Mouse (Mus musculus): ENCODE results near the gene Slc3a2. TPM values are rescaled to one million over a fixed set of nuclear protein-coding genes. Genes with fewer than 3 reads are reported as not detected.

Slc3a2 gene
- polyA plus RNA-seq, 1 experiment from 2014 or later = 91.8 TPM

DNA sequence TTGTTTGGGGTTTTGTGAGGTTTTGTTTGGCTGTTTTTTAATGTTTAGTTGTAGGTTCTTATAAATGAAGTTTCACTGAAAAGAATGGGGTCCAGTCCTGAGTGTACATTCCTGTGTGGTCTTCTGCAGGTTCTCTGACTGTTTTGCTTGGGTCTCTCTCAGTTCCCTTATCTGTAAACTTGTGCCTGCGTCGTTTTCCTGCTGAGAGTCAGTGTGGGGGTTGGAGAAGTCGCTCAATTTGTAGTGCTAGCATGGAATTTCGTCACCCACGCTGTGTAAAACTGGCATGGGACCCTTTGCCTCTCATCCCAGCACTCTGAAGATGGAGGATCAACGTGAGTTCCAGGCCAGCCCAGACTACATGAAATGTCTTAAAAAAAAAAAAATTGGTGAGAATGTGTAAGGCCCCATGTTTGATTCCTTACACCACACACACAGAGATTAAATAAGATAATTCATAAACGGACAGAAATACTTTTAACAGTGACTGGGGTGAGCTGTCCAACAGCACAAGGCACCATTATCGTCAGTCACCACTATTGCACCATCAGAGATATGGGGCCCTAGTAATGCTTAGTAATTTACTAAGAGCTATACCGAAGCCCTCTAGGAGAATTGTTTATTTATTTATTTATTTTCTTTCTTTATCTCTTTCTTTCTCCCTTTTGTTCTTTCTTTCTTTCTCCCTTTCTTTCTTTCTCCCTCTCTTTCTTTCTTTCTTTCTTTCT, 49.7 kb downstream of the Slc3a2 start:
- DNase-seq (ENCODE audit: low spot score) (no peak), ATAC-seq (no peak)
- no peaks in the 10 kb centered on the region for H3K9me3 ChIP-seq (ENCODE audit: low read length)
- H3K4me3 ChIP-seq (ENCODE audit: low read depth, low read length) = no peak overlapping the region
- WGBS = 30% methylated on average over 9 of the region's 9 CpGs
- TF ChIP-seq EP300 (IDR thresholded peaks at IDR 0.05) (no peak), CTCF (IDR thresholded peaks at IDR 0.05) (no peak)
- H3K27ac ChIP-seq (ENCODE audit: low read length) = no peak overlapping the region
- H3K36me3 ChIP-seq (ENCODE audit: insufficient read depth, low read length) = no peaks in the 10 kb centered on the region
- H3K27me3 ChIP-seq (replicated peaks; ENCODE audit: insufficient read depth, low read length) = no peaks in the 10 kb centered on the region
- H3K4me2 ChIP-seq (replicated peaks; ENCODE audit: low read depth, low read length) = no peak overlapping the region
- no peaks in the 10 kb centered on the region for H3K4me1 ChIP-seq (ENCODE audit: insufficient read depth, low read depth, low read length)
- no peak overlapping the region for H3K9ac ChIP-seq (replicated peaks; ENCODE audit: low read depth)

DNA sequence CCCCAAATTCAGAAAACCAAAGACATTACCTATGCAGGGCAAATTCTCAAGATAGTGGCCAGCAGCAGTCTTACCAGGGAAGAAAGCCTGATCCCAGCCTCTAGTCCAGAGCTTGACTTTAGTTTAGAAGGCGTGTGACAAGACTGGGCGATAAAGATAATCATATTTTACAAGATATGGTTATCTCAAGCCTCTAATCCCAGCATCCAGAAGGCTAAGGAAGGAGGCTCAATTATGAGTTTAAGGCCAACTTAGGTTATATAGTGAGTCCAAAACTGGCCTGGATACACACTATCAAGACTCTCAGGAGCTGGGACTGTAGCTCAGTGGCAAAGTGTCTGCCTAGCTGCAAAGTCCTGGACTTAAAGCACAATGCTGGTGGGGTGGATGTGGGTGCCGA, 50.3 kb downstream of the Slc3a2 start:
- no peaks in the 10 kb centered on the region for H3K36me3 ChIP-seq (ENCODE audit: insufficient read depth, low read length)
- 87% methylated on average over 3 of the region's 3 CpGs for WGBS

DNA sequence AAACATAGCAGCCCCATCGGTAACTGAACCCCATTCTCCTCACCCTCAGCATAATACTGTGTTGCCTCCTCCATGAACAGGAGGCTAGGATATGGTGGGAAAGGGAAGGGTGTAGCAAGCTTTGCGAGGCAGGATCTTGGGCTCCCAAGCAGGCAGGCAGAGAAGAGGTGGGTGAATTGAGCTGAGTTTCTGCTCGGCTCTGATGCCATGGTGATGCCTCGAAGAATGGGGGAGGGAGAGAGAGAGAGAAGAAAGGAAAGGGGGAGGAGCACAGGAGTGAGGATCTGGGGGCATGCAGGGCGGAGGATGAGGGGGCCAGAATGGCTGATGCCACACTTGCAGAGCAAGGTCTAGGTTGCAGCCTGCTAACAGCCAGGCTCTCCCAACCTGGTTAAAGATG, 57.4 kb downstream of the Slc3a2 start:
- TF ChIP-seq CTCF (IDR thresholded peaks at IDR 0.05) (no peak), EP300 (IDR thresholded peaks at IDR 0.05) (no peak)
- Histone ChIP-seq H3K27me3 (replicated peaks; ENCODE audit: insufficient read depth, low read length) (no peaks in the 10 kb centered on the region), H3K27ac (ENCODE audit: low read length) (no peak overlapping the region), H3K4me1 (ENCODE audit: insufficient read depth, low read depth, low read length) (0 out of 2 replicates have a peak, but pooled peaks cover 4% of the 10 kb centered on the region), H3K9ac (replicated peaks; ENCODE audit: low read depth) (no peak overlapping the region), H3K4me3 (ENCODE audit: low read depth, low read length) (no peak overlapping the region), H3K36me3 (ENCODE audit: insufficient read depth, low read length) (no peaks in the 10 kb centered on the region), H3K9me3 (ENCODE audit: low read length) (no peaks in the 10 kb centered on the region), H3K4me2 (replicated peaks; ENCODE audit: low read depth, low read length) (no peak overlapping the region)
- WGBS = 71% methylated on average over 5 of the region's 5 CpGs
- ATAC-seq = no peak
- DNase-seq (ENCODE audit: low spot score) = no peak

More for the DNA sequence above, 50.3 kb downstream of the Slc3a2 start:
- no peak for TF ChIP-seq CTCF (IDR thresholded peaks at IDR 0.05)
- no peak for TF ChIP-seq EP300 (IDR thresholded peaks at IDR 0.05)
- no peaks in the 10 kb centered on the region for H3K27me3 ChIP-seq (replicated peaks; ENCODE audit: insufficient read depth, low read length)
- H3K27ac ChIP-seq (ENCODE audit: low read length) = no peak overlapping the region
- DNase-seq (ENCODE audit: low spot score) (no peak), ATAC-seq (no peak)
- H3K9ac ChIP-seq (replicated peaks; ENCODE audit: low read depth) = no peak overlapping the region
- no peak overlapping the region for H3K4me3 ChIP-seq (ENCODE audit: low read depth, low read length)
- no peaks in the 10 kb centered on the region for H3K9me3 ChIP-seq (ENCODE audit: low read length)
- H3K4me2 ChIP-seq (replicated peaks; ENCODE audit: low read depth, low read length) = no peak overlapping the region
- no peaks in the 10 kb centered on the region for H3K4me1 ChIP-seq (ENCODE audit: insufficient read depth, low read depth, low read length)

DNA sequence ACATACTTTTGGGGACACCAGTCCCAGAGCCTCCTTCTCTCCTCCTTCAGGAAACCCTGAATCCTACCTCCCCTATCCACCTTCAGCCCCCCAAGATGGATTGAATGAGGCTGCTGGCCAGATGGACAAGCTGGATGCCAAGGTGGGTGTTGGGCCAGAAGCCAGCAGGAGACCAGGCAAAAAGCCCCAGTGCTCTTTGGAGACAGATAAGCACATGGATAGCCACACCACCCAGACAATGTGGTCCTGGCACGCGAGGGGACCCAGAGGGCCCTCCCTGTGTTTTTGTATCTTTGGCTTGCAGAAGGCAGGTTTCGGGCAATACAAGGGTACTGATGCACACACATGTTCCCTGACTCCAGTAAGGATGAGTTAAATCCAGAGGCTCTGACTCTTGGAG, 58.3 kb downstream of the Slc3a2 start:
- H3K9me3 ChIP-seq (ENCODE audit: low read length) = no peaks in the 10 kb centered on the region
- 92% methylated on average over 3 of the region's 3 CpGs for WGBS
- H3K4me3 ChIP-seq (ENCODE audit: low read depth, low read length) = no peak overlapping the region
- H3K4me1 ChIP-seq (ENCODE audit: insufficient read depth, low read depth, low read length) = 0 out of 2 replicates have a peak, but pooled peaks cover 4% of the 10 kb centered on the region
- DNase-seq (ENCODE audit: low spot score) = no peak
- TF ChIP-seq EP300 (IDR thresholded peaks at IDR 0.05) = no peak
- TF ChIP-seq CTCF (IDR thresholded peaks at IDR 0.05) = no peak
- H3K27ac ChIP-seq (ENCODE audit: low read length) = no peak overlapping the region
- H3K4me2 ChIP-seq (replicated peaks; ENCODE audit: low read depth, low read length) = no peak overlapping the region
- ATAC-seq = no peak
- H3K9ac ChIP-seq (replicated peaks; ENCODE audit: low read depth) = no peak overlapping the region
- H3K36me3 ChIP-seq (ENCODE audit: insufficient read depth, low read length) = no peaks in the 10 kb centered on the region
- H3K27me3 ChIP-seq (replicated peaks; ENCODE audit: insufficient read depth, low read length) = no peaks in the 10 kb centered on the region

DNA sequence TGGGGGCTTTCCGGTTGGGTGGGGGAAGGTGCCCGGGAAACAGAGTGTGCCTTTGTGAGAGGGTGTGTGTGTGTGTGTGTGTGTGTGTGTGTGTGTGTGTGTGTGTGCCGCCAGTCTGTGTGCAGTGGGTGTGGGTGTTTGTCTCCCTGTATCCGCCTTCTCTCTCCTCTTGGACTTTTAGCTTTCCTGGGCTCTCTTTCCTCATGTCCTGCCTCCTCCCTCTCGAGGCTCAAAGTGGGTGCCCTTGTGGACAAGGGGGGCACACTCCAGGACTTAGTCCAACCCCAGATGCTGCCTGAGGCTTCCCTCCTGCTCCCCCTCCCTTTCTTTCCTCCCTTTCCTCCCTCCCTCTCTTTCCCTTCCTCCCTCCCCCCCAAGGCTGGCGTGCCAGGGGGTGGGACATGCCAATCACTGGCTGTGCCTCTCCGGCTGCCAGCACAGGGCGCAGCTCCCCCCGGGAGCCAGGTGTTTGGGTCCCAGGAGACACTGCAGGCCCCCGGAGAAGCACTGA, 59.2 kb downstream of the Slc3a2 start:
- 25% methylated on average over 9 of the region's 10 CpGs for WGBS
- ATAC-seq = peak; percentile 34; the same call in 1 of the 2 replicates
- Histone ChIP-seq H3K4me2 (replicated peaks; ENCODE audit: low read depth, low read length) (peak overlapping the region; percentile 33; the same call in 1 of the 2 replicates), H3K27ac (ENCODE audit: low read length) (no peak overlapping the region), H3K9ac (replicated peaks; ENCODE audit: low read depth) (no peak overlapping the region), H3K4me3 (ENCODE audit: low read depth, low read length) (no peak overlapping the region), H3K27me3 (replicated peaks; ENCODE audit: insufficient read depth, low read length) (no peaks in the 10 kb centered on the region), H3K9me3 (ENCODE audit: low read length) (no peaks in the 10 kb centered on the region), H3K36me3 (ENCODE audit: insufficient read depth, low read length) (no peaks in the 10 kb centered on the region), H3K4me1 (ENCODE audit: insufficient read depth, low read depth, low read length) (0 out of 2 replicates have a peak, but pooled peaks cover 4% of the 10 kb centered on the region)
- TF ChIP-seq EP300 (IDR thresholded peaks at IDR 0.05) (no peak), CTCF (IDR thresholded peaks at IDR 0.05) (no peak)
- peak; percentile 21 for DNase-seq (ENCODE audit: low spot score)

DNA sequence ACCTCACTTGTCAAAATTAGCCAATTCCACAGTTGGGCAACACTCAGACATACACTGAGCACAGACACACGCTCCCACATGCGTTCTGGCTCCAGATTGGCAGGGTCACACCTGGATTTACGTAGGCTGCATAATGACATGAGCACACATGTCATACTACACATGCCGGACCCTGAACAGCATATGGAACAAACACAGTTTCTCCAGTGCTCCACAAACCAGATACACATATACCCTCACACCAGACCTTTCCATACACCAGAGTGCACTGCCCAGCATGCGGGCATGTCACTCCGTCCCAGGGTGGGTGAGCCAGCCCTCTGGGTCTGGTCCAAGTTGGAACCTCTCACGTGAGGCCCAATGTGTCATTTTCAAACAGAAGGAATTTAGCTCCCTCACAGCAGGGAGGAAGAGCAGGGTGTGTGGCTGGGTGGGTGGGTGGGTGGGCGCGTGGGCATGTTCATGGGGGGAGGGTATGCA, 59.8 kb downstream of the Slc3a2 start, which contains the start of gene Chrm1:
Chrm1 (plus strand) TSS at position 430 of the 480 bp plus-strand sequence.
- H3K27me3 ChIP-seq (replicated peaks; ENCODE audit: insufficient read depth, low read length) = no peaks in the 10 kb centered on the region
- peak within 1 kb of the TSS; percentile 87; the same call in 1 of the 2 replicates for H3K4me2 ChIP-seq (replicated peaks; ENCODE audit: low read depth, low read length)
- 0 out of 2 replicates have a peak, but pooled peaks cover 4% of the 10 kb centered on the region for H3K4me1 ChIP-seq (ENCODE audit: insufficient read depth, low read depth, low read length)
- no peak within 1 kb of the TSS for H3K9ac ChIP-seq (replicated peaks; ENCODE audit: low read depth)
- H3K4me3 ChIP-seq (ENCODE audit: low read depth, low read length) = no peak within 1 kb of the TSS
- H3K9me3 ChIP-seq (ENCODE audit: low read length) = no peaks in the 10 kb centered on the region
- 54% methylated on average over 9 of the region's 9 CpGs for WGBS
- no peaks in the 10 kb centered on the region for H3K36me3 ChIP-seq (ENCODE audit: insufficient read depth, low read length)
- no peak within 1 kb of the TSS for H3K27ac ChIP-seq (ENCODE audit: low read length)
- TF ChIP-seq EP300 (IDR thresholded peaks at IDR 0.05) (no peak), CTCF (IDR thresholded peaks at IDR 0.05) (no peak)
- DNase-seq (ENCODE audit: low spot score) (no peak), ATAC-seq (0 out of 2 replicates have a peak, but pooled peaks have one; percentile 14)
